8 mouse cellular contexts compared by ENCODE assay signal in genomic region chr12:4132941-4133846, GRCm38 (mm10). TPM values are rescaled to one million over a fixed set of nuclear protein-coding genes. Genes with fewer than 3 reads are reported as not detected.
DNase-seq lines count a peak whose midpoint lies in the region; ATAC-seq and TF ChIP-seq lines count a peak whose summit lies in the region.

TSS of gene Adcy3 (plus strand) at chr12:4133103.

- intact Hi-C loops in left cerebral cortex, postnatal 4 days (cut with DNase I) = no loop called here

- DNase-seq in adrenal gland, adult 18-20 months (ENCODE audit: low spot score in 2 of 2) = peak; percentile 70 to 72
- DNase-seq in cerebellum, postnatal 4 days (ENCODE audit: low spot score in 2 of 2) = peak; percentile 49 to 72
- DNase-seq in gastrocnemius, postnatal 10 days = peak; percentile 73
- peak; percentile 80 for DNase-seq in hindbrain, postnatal 0 days (ENCODE audit: low spot score)
- peak; percentile 74 for DNase-seq in left cerebral cortex, postnatal 4 days
- peak; percentile 55 for DNase-seq in mesoderm, embryonic 11.5 days (ENCODE audit: low read depth, low spot score)
- peak; percentile 84 for DNase-seq in right cerebral cortex, postnatal 25 days
- peak; percentile 40 for DNase-seq in yolk sac, embryonic 10.5 days (ENCODE audit: low spot score)

- peaks cover 22% of the 10 kb centered on the region for H3K4me1 ChIP-seq in hindbrain, postnatal 0 days (ENCODE audit: insufficient read depth, low read length)

- peak within 1 kb of the TSS; percentile 52 for H3K4me3 ChIP-seq in hindbrain, postnatal 0 days (ENCODE audit: low read length)

- H3K4me2 ChIP-seq in hindbrain, postnatal 0 days (ENCODE audit: low read depth, low read length) = peak within 1 kb of the TSS; percentile 85

- H3K27ac ChIP-seq in hindbrain, postnatal 0 days = peak within 1 kb of the TSS; percentile 83

- ATAC-seq in hindbrain, postnatal 0 days = peak; percentile 86

- H3K9ac ChIP-seq in hindbrain, postnatal 0 days (replicated peaks; ENCODE audit: low read length) = peak within 1 kb of the TSS; percentile 79

- under 1% methylated on average over 80 of the region's 83 CpGs for WGBS in hindbrain, postnatal 0 days

- TF ChIP-seq CTCF in hindbrain, postnatal 0 days (IDR thresholded peaks at IDR 0.05; ENCODE audit: low read depth) = no peak

- no peaks in the 10 kb centered on the region for H3K27me3 ChIP-seq in hindbrain, postnatal 0 days (ENCODE audit: insufficient read depth, low read length)

- H3K36me3 ChIP-seq in hindbrain, postnatal 0 days (ENCODE audit: insufficient read depth, low read length) = 0 out of 2 replicates have a peak, but pooled peaks cover 2% of the 10 kb centered on the region

- 0 out of 2 replicates have a peak, but pooled peaks cover 3% of the 10 kb centered on the region for H3K9me3 ChIP-seq in hindbrain, postnatal 0 days (ENCODE audit: low read length)

RNA-seq across cellular contexts. Expression of gene Adcy3, which starts in this region (rescaled TPM):
- total RNA-seq in adrenal gland, adult 18-20 months (2021) = 10 to 100 TPM; 56.6 to 57.9 TPM
- total RNA-seq in gastrocnemius, postnatal 10 days (2021) = 1 to 10 TPM; 4.1 to 8.5 TPM
- total RNA-seq in hindbrain, postnatal 0 days (2014; rRNA removed) = 40.4 and 40.9 TPM in 2 replicates
- 11.5 and 12.5 TPM in 2 replicates for polyA plus RNA-seq in hindbrain, postnatal 0 days (2015; fragmentation: Nextera tagmentation; extraction: Ambion mirVana)
- 10 to 100 TPM; 42.4 to 43.0 TPM for total RNA-seq in left cerebral cortex, postnatal 4 days (2021)

Comparison
In these comparisons a context has a peak if more than half of its experiments do, and no peak if none do; other contexts are left out.
1. Peak in every context shown above with its lines: DNase-seq, ATAC-seq, H3K4me3 ChIP-seq and H3K27ac ChIP-seq.